Mouse (Mus musculus): ENCODE measurements around the gene Atp12a. TPM values are rescaled to one million over a fixed set of nuclear protein-coding genes. Genes with fewer than 3 reads are reported as not detected.
A peak's percentile ranks its signal among the peaks of the same experiment; 100 is the strongest.

Gene Atp12a
- polyA plus RNA-seq, 1 experiment: not detected

GRCm38 (mm10) chr14:56338882-56339442, 25.9 kb upstream of the Atp12a start:
- TF ChIP-seq CTCF (IDR thresholded peaks at IDR 0.05; ENCODE audit: low read depth, low read length) (no peak), POLR2A (IDR thresholded peaks at IDR 0.05; ENCODE audit: borderline replicate concordance, low read depth, low read length) (no peak)
- Histone ChIP-seq H3K27ac (ENCODE audit: insufficient read depth, low read depth, low read length) (no peak overlapping the region), H3K4me1 (ENCODE audit: control insufficient read depth, insufficient read depth, low read length) (no peaks in the 10 kb centered on the region), H3K4me3 (ENCODE audit: insufficient read depth, low read length) (no peak overlapping the region)

GRCm38 (mm10) chr14:56348704-56349103, 16.2 kb upstream of the Atp12a start:
- no peak for TF ChIP-seq CTCF (IDR thresholded peaks at IDR 0.05; ENCODE audit: low read depth, low read length)
- no peak for TF ChIP-seq POLR2A (IDR thresholded peaks at IDR 0.05; ENCODE audit: borderline replicate concordance, low read depth, low read length)
- Histone ChIP-seq H3K4me1 (ENCODE audit: control insufficient read depth, insufficient read depth, low read length) (no peaks in the 10 kb centered on the region), H3K27ac (ENCODE audit: insufficient read depth, low read depth, low read length) (no peak overlapping the region), H3K4me3 (ENCODE audit: insufficient read depth, low read length) (no peak overlapping the region)

GRCm38 (mm10) chr14:56349541-56349940, 15.3 kb upstream of the Atp12a start:
- H3K4me1 ChIP-seq (ENCODE audit: control insufficient read depth, insufficient read depth, low read length): no peaks in the 10 kb centered on the region
- H3K27ac ChIP-seq (ENCODE audit: insufficient read depth, low read depth, low read length): no peak overlapping the region
- TF ChIP-seq CTCF (IDR thresholded peaks at IDR 0.05; ENCODE audit: low read depth, low read length): no peak
- TF ChIP-seq POLR2A (IDR thresholded peaks at IDR 0.05; ENCODE audit: borderline replicate concordance, low read depth, low read length): no peak
- no peak overlapping the region for H3K4me3 ChIP-seq (ENCODE audit: insufficient read depth, low read length)

- TF ChIP-seq POLR2A (IDR thresholded peaks at IDR 0.05; ENCODE audit: borderline replicate concordance, low read depth, low read length) (no peak), CTCF (IDR thresholded peaks at IDR 0.05; ENCODE audit: low read depth, low read length) (peak; percentile 71)
- H3K4me1 ChIP-seq (ENCODE audit: control insufficient read depth, insufficient read depth, low read length): no peaks in the 10 kb centered on the region; the same call in 1 of the 2 replicates
- no peak overlapping the region for H3K4me3 ChIP-seq (ENCODE audit: insufficient read depth, low read length)
- H3K27ac ChIP-seq (ENCODE audit: insufficient read depth, low read depth, low read length): no peak overlapping the region
Observed at GRCm38 (mm10) chr14:56351959-56352660, 12.8 kb upstream of the Atp12a start.

GRCm38 (mm10) chr14:56354803-56355202, 10.1 kb upstream of the Atp12a start:
- H3K4me1 ChIP-seq (ENCODE audit: control insufficient read depth, insufficient read depth, low read length): no peaks in the 10 kb centered on the region; the same call in 1 of the 2 replicates
- no peak overlapping the region for H3K27ac ChIP-seq (ENCODE audit: insufficient read depth, low read depth, low read length)
- TF ChIP-seq POLR2A (IDR thresholded peaks at IDR 0.05; ENCODE audit: borderline replicate concordance, low read depth, low read length): no peak
- no peak overlapping the region for H3K4me3 ChIP-seq (ENCODE audit: insufficient read depth, low read length)

- Histone ChIP-seq H3K27ac (ENCODE audit: insufficient read depth, low read depth, low read length) (no peak overlapping the region), H3K4me3 (ENCODE audit: insufficient read depth, low read length) (no peak overlapping the region), H3K4me1 (ENCODE audit: control insufficient read depth, insufficient read depth, low read length) (no peaks in the 10 kb centered on the region; the same call in 1 of the 2 replicates)
- TF ChIP-seq CTCF (IDR thresholded peaks at IDR 0.05; ENCODE audit: low read depth, low read length) (no peak), POLR2A (IDR thresholded peaks at IDR 0.05; ENCODE audit: borderline replicate concordance, low read depth, low read length) (no peak)
Observed at GRCm38 (mm10) chr14:56355396-56355795, 9.5 kb upstream of the Atp12a start.

DNA sequence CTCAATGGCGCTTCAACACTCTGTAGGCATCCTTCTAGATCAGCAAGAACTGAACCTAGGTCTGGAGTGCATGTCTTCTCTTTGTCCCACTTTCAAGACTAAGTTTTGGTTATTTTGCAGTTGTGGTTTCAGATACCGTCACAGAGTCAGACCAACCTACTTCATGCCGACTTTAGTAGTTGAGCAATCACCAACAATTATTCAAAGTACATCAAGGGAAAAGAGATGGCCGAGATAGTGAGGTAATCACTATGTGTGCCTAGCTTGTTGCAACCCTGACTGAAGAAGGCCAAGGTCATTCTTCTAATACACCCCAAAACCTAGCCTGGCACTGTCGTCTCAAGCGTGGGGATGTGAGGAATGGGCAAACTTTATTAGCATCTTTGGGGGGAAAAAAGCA, 8.7 kb upstream of the Atp12a start:
- Histone ChIP-seq H3K4me1 (ENCODE audit: control insufficient read depth, insufficient read depth, low read length) (no peaks in the 10 kb centered on the region; the same call in 1 of the 2 replicates), H3K4me3 (ENCODE audit: insufficient read depth, low read length) (no peak overlapping the region), H3K27ac (ENCODE audit: insufficient read depth, low read depth, low read length) (no peak overlapping the region)
- TF ChIP-seq POLR2A (IDR thresholded peaks at IDR 0.05; ENCODE audit: borderline replicate concordance, low read depth, low read length) (no peak), CTCF (IDR thresholded peaks at IDR 0.05; ENCODE audit: low read depth, low read length) (no peak)

DNA sequence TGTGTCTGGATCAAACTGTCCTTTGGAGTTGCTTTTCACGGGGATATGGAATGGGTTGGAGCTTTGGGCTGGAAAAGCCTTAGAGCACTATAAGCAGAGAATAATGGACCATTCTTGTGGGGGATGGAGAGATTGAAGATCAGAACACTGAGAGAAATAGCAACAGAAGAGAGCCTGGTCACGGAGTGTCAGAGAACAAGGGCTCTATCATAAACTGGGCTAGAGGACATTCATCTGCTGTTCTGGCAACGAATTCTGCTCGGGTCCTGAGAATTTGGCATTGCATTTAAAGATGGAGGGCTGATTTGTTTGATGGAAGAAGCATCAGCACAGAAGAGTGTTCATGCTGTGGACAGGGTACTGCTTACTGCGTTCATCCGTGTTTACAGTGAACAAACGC, 6.4 kb upstream of the Atp12a start:
- no peaks in the 10 kb centered on the region; the same call in 1 of the 2 replicates for H3K4me1 ChIP-seq (ENCODE audit: control insufficient read depth, insufficient read depth, low read length)
- no peak overlapping the region for H3K27ac ChIP-seq (ENCODE audit: insufficient read depth, low read depth, low read length)
- TF ChIP-seq POLR2A (IDR thresholded peaks at IDR 0.05; ENCODE audit: borderline replicate concordance, low read depth, low read length): no peak
- TF ChIP-seq CTCF (IDR thresholded peaks at IDR 0.05; ENCODE audit: low read depth, low read length): no peak
- no peak overlapping the region for H3K4me3 ChIP-seq (ENCODE audit: insufficient read depth, low read length)

- H3K27ac ChIP-seq (ENCODE audit: insufficient read depth, low read depth, low read length): no peak overlapping the region
- H3K4me3 ChIP-seq (ENCODE audit: insufficient read depth, low read length): no peak overlapping the region
- TF ChIP-seq POLR2A (IDR thresholded peaks at IDR 0.05; ENCODE audit: borderline replicate concordance, low read depth, low read length) (no peak), CTCF (IDR thresholded peaks at IDR 0.05; ENCODE audit: low read depth, low read length) (no peak)
- H3K4me1 ChIP-seq (ENCODE audit: control insufficient read depth, insufficient read depth, low read length): no peaks in the 10 kb centered on the region; the same call in 1 of the 2 replicates
Observed at GRCm38 (mm10) chr14:56359131-56359530, 5.7 kb upstream of the Atp12a start.

GRCm38 (mm10) chr14:56365292-56365691, 424 bp downstream of the Atp12a start:
- no peak overlapping the region for H3K4me3 ChIP-seq (ENCODE audit: insufficient read depth, low read length)

More at GRCm38 (mm10) chr14:56365292-56365691, 424 bp downstream of the Atp12a start:
- no peak overlapping the region for H3K27ac ChIP-seq (ENCODE audit: insufficient read depth, low read depth, low read length)
- H3K4me1 ChIP-seq (ENCODE audit: control insufficient read depth, insufficient read depth, low read length): no peaks in the 10 kb centered on the region
- TF ChIP-seq CTCF (IDR thresholded peaks at IDR 0.05; ENCODE audit: low read depth, low read length) (no peak), POLR2A (IDR thresholded peaks at IDR 0.05; ENCODE audit: borderline replicate concordance, low read depth, low read length) (no peak)

All from bone marrow macrophage, adult 2 months (primary cell).